Mouse (Mus musculus) G1E (cell line): ENCODE data around the gene Dnah17.

Experiments
- CTCF ChIP-seq: IDR thresholded peaks from 2 replicates; pipeline ENCODE4 v1.5.1; 2012; ENCODE audit warnings: low read depth, low read length, inconsistent platforms, mixed read lengths
- GATA1 ChIP-seq: IDR thresholded peaks from 2 replicates; pipeline ENCODE4 v1.6.1; 2012; ENCODE audit warnings: borderline replicate concordance, low read length, inconsistent platforms, mixed read lengths
- POLR2AphosphoS5 ChIP-seq: IDR thresholded peaks from 2 replicates; pipeline ENCODE4 v1.6.1; 2012; ENCODE audit warnings: low read depth, low read length, inconsistent platforms; ENCODE audit not compliant: insufficient replicate concordance

- TF ChIP-seq CTCF (no peak), POLR2AphosphoS5 (no peak), GATA1 (no peak)
Observed at GRCm38 (mm10) chr11:118118777-118119176, 11.7 kb downstream of the Dnah17 start.
